Mouse (Mus musculus): ENCODE measurements at regions not wholly inside any gene's neighbourhood (a gene's known extent, or its start where the extent isn't known, plus 50 kb on each side); places are given as distances from the start of the nearest gene placed in this dataset.

DNA sequence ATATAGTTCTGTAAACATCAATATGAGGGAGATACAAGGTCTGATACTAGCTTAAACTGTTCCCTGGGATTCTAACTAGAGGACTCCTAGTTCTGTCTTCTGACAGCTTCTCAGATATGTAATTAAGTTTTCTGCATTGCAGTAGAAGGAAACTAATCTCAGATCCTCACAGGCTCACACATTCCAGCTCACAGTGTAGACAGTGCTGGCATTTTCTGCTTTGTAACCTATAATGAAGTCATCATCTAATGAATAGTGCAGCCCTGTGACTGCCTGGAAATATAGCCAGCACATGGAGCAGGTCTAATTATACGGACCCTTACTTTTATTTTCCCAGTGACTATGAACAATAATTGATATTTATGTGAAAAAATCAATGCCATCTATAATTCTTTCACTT, 331.2 kb upstream of the Celf2 start:
- Histone ChIP-seq H3K27ac (replicated peaks) (no peak overlapping the region), H3K4me3 (replicated peaks) (no peak overlapping the region), H3K9ac (replicated peaks) (no peak overlapping the region), H3K9me3 (replicated peaks) (no peaks in the 10 kb centered on the region), H3K4me2 (no peak overlapping the region), H3K4me1 (no peaks in the 10 kb centered on the region), H3K27me3 (replicated peaks) (no peaks in the 10 kb centered on the region), H3K36me3 (no peaks in the 10 kb centered on the region)
- ATAC-seq (ENCODE audit: low FRiP score) = no peak
- WGBS = 72% methylated on average over 1 of the region's 1 CpGs

DNA sequence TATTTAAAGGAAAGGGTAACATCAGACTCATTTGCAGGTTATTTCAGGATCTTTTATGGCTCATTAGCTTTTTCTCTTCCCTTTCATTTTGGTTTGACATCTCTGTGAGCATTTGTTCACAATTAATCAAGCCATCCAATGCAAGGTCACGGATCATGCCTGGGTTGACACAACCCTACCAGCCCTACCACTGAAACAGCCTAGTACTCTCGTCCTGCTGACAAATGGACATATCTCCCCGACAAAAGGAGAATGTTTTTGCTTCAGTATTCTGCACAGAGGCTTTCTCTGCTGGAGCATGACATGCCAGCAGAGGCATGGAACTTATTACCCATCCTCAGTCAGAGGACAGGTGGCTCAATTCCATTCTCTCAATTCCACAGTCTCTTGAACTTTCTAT, 328.5 kb upstream of the Celf2 start:
- WGBS = 60% methylated on average over 3 of the region's 3 CpGs
- Histone ChIP-seq H3K9me3 (replicated peaks) (no peaks in the 10 kb centered on the region), H3K4me3 (replicated peaks) (no peak overlapping the region), H3K9ac (replicated peaks) (no peak overlapping the region), H3K27ac (replicated peaks) (no peak overlapping the region), H3K36me3 (no peaks in the 10 kb centered on the region), H3K27me3 (replicated peaks) (no peaks in the 10 kb centered on the region), H3K4me2 (no peak overlapping the region), H3K4me1 (no peaks in the 10 kb centered on the region)
- ATAC-seq (ENCODE audit: low FRiP score) = no peak

DNA sequence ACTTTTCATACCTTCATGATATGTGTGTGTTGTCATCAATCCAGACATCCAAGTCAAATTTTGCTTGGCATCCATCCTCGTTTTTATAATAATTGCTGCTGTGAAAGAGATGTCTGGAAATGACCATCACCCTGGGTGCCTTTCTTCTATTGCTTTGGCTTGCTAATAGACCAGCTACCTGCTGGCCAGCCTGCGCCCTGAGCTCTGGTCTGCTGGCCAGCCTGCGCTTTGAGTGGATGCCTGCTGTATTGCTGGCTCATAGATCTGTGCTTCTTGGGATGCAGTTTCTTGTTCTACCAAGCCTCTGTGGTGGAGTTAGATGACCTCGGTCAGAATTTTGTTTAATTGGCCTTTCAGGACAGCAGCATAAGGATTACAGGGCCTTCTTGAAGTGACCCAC, 321.9 kb upstream of the Celf2 start:
- no peaks in the 10 kb centered on the region for H3K9me3 ChIP-seq (replicated peaks)
- no peak overlapping the region for H3K9ac ChIP-seq (replicated peaks)
- H3K4me2 ChIP-seq = no peak overlapping the region
- H3K36me3 ChIP-seq = no peaks in the 10 kb centered on the region
- 71% methylated on average over 4 of the region's 4 CpGs for WGBS
- H3K27ac ChIP-seq (replicated peaks) = no peak overlapping the region
- H3K4me3 ChIP-seq (replicated peaks) = no peak overlapping the region
- no peak for ATAC-seq (ENCODE audit: low FRiP score)
- H3K27me3 ChIP-seq (replicated peaks) = no peaks in the 10 kb centered on the region
- no peaks in the 10 kb centered on the region for H3K4me1 ChIP-seq

DNA sequence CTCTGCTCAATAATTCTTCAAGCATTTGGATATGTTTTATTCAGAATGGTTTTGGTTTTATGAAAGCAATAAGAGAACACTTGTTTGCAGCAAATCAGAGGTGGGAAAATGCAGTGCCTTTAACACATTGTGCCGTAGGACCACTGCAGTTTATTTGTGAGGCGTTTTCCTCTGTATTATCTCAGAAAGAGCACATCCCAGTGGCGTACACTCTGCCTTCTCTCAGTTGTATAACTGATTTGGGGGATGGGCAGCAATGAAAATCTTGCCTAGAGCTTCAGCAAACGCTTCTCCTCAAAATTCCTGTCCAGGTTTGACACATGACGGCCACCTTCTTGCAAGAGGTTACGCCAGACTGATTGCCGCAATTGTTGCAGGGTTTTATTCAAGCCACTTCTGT, 316.9 kb upstream of the Celf2 start:
- Histone ChIP-seq H3K4me2 (no peak overlapping the region), H3K36me3 (no peaks in the 10 kb centered on the region), H3K4me3 (replicated peaks) (no peak overlapping the region), H3K4me1 (no peaks in the 10 kb centered on the region), H3K9ac (replicated peaks) (no peak overlapping the region), H3K27me3 (replicated peaks) (no peaks in the 10 kb centered on the region), H3K27ac (replicated peaks) (no peak overlapping the region), H3K9me3 (replicated peaks) (no peaks in the 10 kb centered on the region)
- ATAC-seq (ENCODE audit: low FRiP score) = no peak
- 68% methylated on average over 7 of the region's 7 CpGs for WGBS

DNA sequence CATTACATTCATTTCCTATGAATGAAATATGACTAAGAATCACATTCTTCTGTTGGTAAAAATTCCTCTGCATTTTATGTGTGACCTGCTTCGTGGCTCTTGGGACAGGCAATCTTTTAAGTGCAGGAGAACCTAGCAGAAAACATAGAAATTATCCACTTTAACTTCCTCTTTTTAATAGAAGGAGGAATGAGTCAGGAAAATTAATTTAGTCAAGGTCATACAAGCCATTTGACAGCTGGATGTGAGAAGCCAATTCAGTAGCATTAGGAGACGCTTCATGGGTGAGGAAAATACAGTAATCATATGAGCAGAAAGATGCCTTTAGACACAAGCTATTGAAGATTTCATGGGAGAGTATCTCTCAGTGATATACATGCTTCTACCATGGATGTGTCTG, 287.1 kb upstream of the Celf2 start:
- WGBS = 81% methylated on average over 2 of the region's 2 CpGs
- no peak for ATAC-seq (ENCODE audit: low FRiP score)
- H3K4me1 ChIP-seq = no peaks in the 10 kb centered on the region
- H3K36me3 ChIP-seq = no peaks in the 10 kb centered on the region
- H3K9me3 ChIP-seq (replicated peaks) = no peaks in the 10 kb centered on the region
- no peak overlapping the region for H3K4me2 ChIP-seq
- H3K27ac ChIP-seq (replicated peaks) = no peak overlapping the region
- no peak overlapping the region for H3K9ac ChIP-seq (replicated peaks)
- H3K4me3 ChIP-seq (replicated peaks) = no peak overlapping the region
- H3K27me3 ChIP-seq (replicated peaks) = no peaks in the 10 kb centered on the region

DNA sequence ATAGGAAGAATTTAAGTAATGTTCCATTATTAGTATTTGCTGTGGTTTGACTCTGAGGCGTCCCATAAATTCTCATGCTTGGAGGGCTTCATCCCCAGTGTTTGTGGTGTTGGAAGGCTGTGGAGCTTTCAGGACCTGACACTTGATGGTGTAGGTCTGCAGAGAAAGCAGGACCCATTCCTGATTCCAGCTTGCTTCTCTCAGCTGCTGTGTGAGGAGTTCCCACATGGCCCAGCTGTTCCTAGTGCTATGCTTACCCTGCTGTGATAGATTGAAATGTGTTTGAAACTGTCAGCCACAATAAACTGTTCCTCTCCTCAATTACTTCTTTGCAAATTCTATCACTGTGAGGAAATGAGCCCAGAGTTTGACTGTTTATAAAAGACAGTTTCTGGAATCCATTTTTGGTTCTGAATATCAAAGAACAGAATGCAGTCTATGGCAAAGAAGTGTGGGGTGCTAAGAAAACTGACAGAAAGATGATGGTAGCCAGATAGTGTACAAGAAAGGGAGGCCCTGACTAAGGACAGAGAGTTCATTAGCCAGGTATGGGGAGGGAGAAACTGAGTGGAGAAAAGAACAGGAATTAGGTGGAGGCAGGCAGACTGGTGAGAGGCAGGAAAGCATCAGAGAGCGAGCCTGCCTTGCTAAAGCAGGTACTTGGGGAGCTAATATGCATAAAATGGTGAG, 283.2 kb upstream of the Celf2 start:
- H3K9ac ChIP-seq (replicated peaks) = no peak overlapping the region
- no peaks in the 10 kb centered on the region for H3K36me3 ChIP-seq
- no peak overlapping the region for H3K4me3 ChIP-seq (replicated peaks)
- WGBS = 89% methylated on average over 2 of the region's 2 CpGs
- ATAC-seq (ENCODE audit: low FRiP score) = no peak
- H3K27ac ChIP-seq (replicated peaks) = no peak overlapping the region
- no peaks in the 10 kb centered on the region for H3K27me3 ChIP-seq (replicated peaks)
- H3K4me1 ChIP-seq = no peaks in the 10 kb centered on the region
- H3K4me2 ChIP-seq = no peak overlapping the region
- H3K9me3 ChIP-seq (replicated peaks) = no peaks in the 10 kb centered on the region

DNA sequence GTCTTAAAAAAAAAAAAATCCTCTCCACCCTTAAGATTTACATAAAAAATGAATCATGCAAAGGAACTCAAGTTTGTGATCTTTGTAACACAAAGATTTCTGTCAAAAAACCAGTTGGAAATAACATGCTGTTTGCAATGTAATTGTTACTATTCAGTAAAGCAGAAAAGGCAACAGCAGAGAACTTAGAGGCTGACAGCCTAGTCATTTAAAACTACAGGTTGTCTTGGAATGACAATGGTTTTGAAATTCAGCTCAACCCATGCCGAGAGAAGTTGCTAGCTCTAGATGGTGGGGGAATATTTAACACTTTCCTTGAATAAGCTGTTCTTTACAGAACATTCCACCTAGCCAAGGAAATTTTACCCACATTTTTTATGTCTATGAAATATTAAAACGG, 269.2 kb upstream of the Celf2 start:
- WGBS = 47% methylated on average over 2 of the region's 2 CpGs
- no peak for ATAC-seq (ENCODE audit: low FRiP score)
- H3K4me1 ChIP-seq = no peaks in the 10 kb centered on the region

DNA sequence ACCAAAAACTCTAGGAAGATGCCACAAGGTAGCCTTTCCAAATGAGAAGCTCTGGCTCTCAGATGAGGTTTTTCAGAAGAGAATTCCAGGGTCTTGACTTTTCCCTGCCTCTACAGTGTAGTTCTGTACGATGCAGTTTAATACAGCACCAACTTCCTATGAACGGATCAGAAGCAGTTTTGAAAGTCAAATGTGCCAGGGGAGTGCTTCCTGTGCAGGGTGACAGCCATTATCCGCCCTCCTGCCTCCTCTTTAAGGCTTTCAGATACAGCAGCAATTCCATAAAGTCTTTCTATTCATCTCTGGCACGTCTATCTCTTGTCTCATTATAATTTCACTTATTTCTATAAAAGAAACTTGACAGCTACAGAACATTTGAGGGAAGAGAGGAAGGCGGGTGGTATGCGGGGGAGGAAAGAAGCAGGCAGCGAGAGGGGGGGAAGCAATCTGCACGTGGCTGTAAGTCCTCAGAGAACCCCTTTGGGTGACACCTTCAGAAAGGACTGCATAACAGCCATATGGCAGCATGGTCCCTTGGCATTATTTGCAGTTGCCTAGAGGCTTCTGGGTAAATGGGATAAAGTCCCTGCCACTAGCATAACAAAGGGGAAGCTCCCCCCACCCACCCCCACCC, 224.9 kb upstream of the Celf2 start:
- WGBS = 55% methylated on average over 8 of the region's 8 CpGs
- no peak for ATAC-seq (ENCODE audit: low FRiP score)
- no peaks in the 10 kb centered on the region for H3K27me3 ChIP-seq (replicated peaks)

More for the DNA sequence above, 269.2 kb upstream of the Celf2 start:
- Histone ChIP-seq H3K9ac (replicated peaks) (no peak overlapping the region), H3K36me3 (no peaks in the 10 kb centered on the region), H3K27me3 (replicated peaks) (no peaks in the 10 kb centered on the region), H3K4me2 (no peak overlapping the region), H3K9me3 (replicated peaks) (no peaks in the 10 kb centered on the region), H3K4me3 (replicated peaks) (no peak overlapping the region), H3K27ac (replicated peaks) (no peak overlapping the region)

DNA sequence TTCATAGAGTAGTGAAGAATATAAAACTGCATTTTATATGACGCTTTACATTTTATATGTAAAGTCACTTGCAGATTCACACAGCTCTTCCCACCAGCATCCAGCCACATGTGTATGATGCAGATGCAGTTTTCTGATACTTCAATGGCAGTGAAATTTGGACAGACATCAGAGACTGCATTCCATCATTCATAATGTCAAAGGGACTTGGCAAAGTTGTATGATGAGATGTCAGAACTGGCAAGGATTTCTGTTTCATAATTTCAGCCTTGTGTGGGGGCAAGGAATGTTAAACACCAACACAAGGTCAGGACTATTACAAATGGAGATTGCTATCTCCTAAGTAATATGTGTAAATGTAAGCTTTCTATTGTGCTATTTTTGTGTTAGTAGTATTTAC, 221.6 kb upstream of the Celf2 start:
- no peaks in the 10 kb centered on the region for H3K9me3 ChIP-seq (replicated peaks)
- H3K4me3 ChIP-seq (replicated peaks) = no peak overlapping the region
- 98% methylated on average over 1 of the region's 1 CpGs for WGBS
- H3K27ac ChIP-seq (replicated peaks) = no peak overlapping the region
- no peaks in the 10 kb centered on the region for H3K36me3 ChIP-seq
- no peak for ATAC-seq (ENCODE audit: low FRiP score)
- no peaks in the 10 kb centered on the region for H3K27me3 ChIP-seq (replicated peaks)
- no peaks in the 10 kb centered on the region for H3K4me1 ChIP-seq
- no peak overlapping the region for H3K9ac ChIP-seq (replicated peaks)
- H3K4me2 ChIP-seq = no peak overlapping the region

More for the DNA sequence above, 224.9 kb upstream of the Celf2 start:
- no peak overlapping the region for H3K9ac ChIP-seq (replicated peaks)
- H3K36me3 ChIP-seq = no peaks in the 10 kb centered on the region
- no peaks in the 10 kb centered on the region for H3K9me3 ChIP-seq (replicated peaks)
- no peak overlapping the region for H3K4me2 ChIP-seq
- H3K27ac ChIP-seq (replicated peaks) = no peak overlapping the region
- H3K4me1 ChIP-seq = no peaks in the 10 kb centered on the region
- H3K4me3 ChIP-seq (replicated peaks) = no peak overlapping the region

DNA sequence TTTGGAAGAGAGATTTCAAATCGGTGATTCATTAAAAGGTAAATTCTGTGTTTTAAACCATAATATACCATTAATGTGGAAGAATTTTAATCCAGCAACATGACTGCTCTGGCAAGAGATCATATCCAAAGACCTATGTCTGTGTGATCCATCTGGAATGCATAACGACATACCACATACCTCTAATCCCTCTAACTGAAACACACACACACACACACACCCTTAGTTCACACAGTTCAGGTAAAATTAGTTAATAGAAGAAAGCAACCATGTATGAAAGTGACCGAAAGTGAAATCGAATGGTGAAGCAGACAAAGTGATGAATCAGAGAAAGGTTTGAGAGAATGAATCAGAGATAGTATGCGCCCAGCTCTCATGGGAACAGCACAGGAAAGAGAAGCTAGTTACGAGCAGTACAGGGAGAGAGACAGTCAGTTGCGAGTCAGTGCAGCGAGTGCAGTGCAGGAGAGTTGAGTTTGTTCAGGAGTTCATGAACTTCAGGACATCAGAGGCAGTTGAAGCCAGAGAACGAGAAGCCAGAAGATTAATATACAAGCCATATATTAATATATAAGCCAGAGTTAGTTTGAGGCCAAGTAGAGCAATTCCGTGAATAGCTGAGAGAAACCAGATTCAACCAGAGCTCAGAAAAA, 213.0 kb upstream of the Celf2 start:
- WGBS = 90% methylated on average over 10 of the region's 10 CpGs

DNA sequence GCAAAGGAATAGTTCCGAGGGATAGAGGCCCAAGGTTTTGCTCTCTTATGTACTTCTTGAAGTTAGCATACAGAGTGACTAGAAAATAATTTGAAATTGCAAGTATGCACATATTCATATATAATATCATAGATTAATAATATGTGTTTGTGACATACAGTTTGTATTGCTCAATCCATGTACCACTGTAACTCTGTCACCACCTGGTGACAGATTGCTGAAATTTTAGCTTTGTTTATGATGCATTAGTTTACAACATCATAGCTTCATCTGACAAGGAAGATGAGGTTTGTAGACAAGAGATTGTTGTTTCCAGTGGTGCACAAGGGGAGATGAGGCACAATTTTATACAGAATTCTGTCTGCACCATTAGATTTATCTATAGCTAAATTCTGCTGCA, 201.7 kb upstream of the Celf2 start:
- H3K4me1 ChIP-seq = no peaks in the 10 kb centered on the region
- no peaks in the 10 kb centered on the region for H3K27me3 ChIP-seq (replicated peaks)
- H3K27ac ChIP-seq (replicated peaks) = no peak overlapping the region
- no peak overlapping the region for H3K4me2 ChIP-seq
- no peak for ATAC-seq (ENCODE audit: low FRiP score)
- H3K9ac ChIP-seq (replicated peaks) = no peak overlapping the region
- 78% methylated on average over 1 of the region's 1 CpGs for WGBS
- no peaks in the 10 kb centered on the region for H3K9me3 ChIP-seq (replicated peaks)
- H3K4me3 ChIP-seq (replicated peaks) = no peak overlapping the region
- H3K36me3 ChIP-seq = no peaks in the 10 kb centered on the region

More for the DNA sequence above, 213.0 kb upstream of the Celf2 start:
- Histone ChIP-seq H3K9ac (replicated peaks) (no peak overlapping the region), H3K27me3 (replicated peaks) (no peaks in the 10 kb centered on the region), H3K4me3 (replicated peaks) (no peak overlapping the region), H3K27ac (replicated peaks) (no peak overlapping the region), H3K9me3 (replicated peaks) (no peaks in the 10 kb centered on the region), H3K36me3 (no peaks in the 10 kb centered on the region), H3K4me1 (no peaks in the 10 kb centered on the region), H3K4me2 (no peak overlapping the region)
- ATAC-seq (ENCODE audit: low FRiP score) = no peak

DNA sequence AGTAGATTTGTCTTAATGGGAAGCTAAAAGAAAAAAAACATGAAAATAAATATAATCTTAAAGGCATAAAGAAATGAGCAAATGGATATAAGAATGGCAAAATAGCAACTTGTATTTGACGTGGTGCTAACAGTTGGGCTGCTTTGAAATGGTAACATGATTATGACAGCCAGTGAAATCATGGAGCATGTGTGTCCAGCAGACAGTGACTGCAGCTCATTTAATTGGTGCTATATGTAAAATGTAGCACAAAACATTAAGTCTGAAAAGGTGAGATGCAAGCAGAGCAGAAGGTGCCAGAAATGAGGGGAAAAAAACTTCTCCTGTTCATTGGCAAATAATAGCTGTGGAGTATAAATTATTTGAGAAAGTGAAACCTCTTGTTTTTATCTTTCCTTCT, 201.1 kb upstream of the Celf2 start:
- no peak overlapping the region for H3K9ac ChIP-seq (replicated peaks)
- no peaks in the 10 kb centered on the region for H3K27me3 ChIP-seq (replicated peaks)
- no peak overlapping the region for H3K27ac ChIP-seq (replicated peaks)
- no peaks in the 10 kb centered on the region for H3K4me1 ChIP-seq
- H3K36me3 ChIP-seq = no peaks in the 10 kb centered on the region
- no peaks in the 10 kb centered on the region for H3K9me3 ChIP-seq (replicated peaks)
- no peak overlapping the region for H3K4me3 ChIP-seq (replicated peaks)
- WGBS = 88% methylated on average over 1 of the region's 1 CpGs
- H3K4me2 ChIP-seq = no peak overlapping the region
- ATAC-seq (ENCODE audit: low FRiP score) = no peak

Measured in neural tube, embryonic 15.5 days (tissue).